Mouse (Mus musculus): ENCODE data around the gene Htr1f. TPM values are rescaled to one million over a fixed set of nuclear protein-coding genes. Genes with fewer than 3 reads are reported as not detected.

Gene Htr1f
- polyA plus RNA-seq, 1 experiment from 2014 or later: 0.06 TPM

DNA sequence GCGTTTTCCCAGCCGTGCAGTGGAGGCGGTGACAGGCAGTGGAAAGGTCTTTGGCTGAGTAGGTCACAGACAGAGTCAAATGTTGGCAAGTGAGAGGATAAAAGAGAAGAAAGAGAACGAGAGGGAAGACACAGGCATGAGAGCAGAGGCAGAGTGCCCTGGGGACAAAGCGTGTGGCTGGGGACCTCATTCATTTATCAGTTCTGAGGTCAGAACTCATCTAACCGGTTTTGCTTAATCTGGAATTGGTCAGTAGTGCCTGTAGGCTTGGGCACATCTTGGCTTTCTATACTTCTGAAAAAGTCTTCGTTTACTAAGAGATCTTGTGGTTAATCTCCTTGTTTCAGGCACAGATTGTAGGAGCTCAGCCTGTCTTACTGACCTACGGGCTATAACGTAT, 182.2 kb downstream of the Htr1f start:
- DNase-seq (ENCODE audit: low spot score) (no peak), ATAC-seq (ENCODE audit: low FRiP score) (no peak)
- H3K27me3 ChIP-seq (ENCODE audit: control insufficient read depth, insufficient read depth, low read length): no peaks in the 10 kb centered on the region
- H3K4me3 ChIP-seq (ENCODE audit: low read depth, low read length): no peak overlapping the region
- H3K27ac ChIP-seq (ENCODE audit: low read depth, low read length): no peak overlapping the region
- no peak overlapping the region for H3K9ac ChIP-seq (ENCODE audit: low read depth, low read length)
- no peaks in the 10 kb centered on the region for H3K4me1 ChIP-seq (replicated peaks; ENCODE audit: control insufficient read depth, insufficient read depth, low read length)
- H3K36me3 ChIP-seq (ENCODE audit: control insufficient read depth, insufficient read depth, low read length): no peaks in the 10 kb centered on the region
- H3K4me2 ChIP-seq (replicated peaks; ENCODE audit: low read depth, low read length): no peak overlapping the region
- H3K9me3 ChIP-seq (ENCODE audit: control insufficient read depth, low read length): no peaks in the 10 kb centered on the region
- WGBS: 51% methylated on average over 9 of the region's 9 CpGs

DNA sequence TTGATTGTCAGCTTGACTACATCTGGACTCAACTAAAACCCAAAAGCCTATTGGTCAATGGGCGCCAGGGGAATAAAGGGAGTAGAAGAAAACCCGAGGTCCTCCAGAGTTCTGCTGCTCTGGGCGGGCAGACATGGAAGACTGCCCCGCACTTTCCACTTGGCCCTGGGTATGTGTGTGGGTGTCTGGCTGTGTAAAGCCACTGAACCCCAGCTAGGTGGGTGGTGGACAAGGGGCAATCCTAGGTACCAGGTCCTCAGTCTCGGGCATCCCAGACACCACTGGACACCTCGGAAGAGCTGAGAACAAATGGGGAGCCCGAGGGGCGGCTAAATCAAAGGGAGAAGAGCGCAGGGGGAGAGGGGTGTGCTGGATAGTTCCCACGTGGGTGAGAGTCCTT, 196.9 kb downstream of the Htr1f start:
- DNase-seq (ENCODE audit: low spot score) (no peak), ATAC-seq (ENCODE audit: low FRiP score) (no peak)
- H3K4me1 ChIP-seq (replicated peaks; ENCODE audit: control insufficient read depth, insufficient read depth, low read length): no peaks in the 10 kb centered on the region
- no peak overlapping the region for H3K4me2 ChIP-seq (replicated peaks; ENCODE audit: low read depth, low read length)
- H3K9ac ChIP-seq (ENCODE audit: low read depth, low read length): no peak overlapping the region
- no peaks in the 10 kb centered on the region for H3K36me3 ChIP-seq (ENCODE audit: control insufficient read depth, insufficient read depth, low read length)
- H3K27ac ChIP-seq (ENCODE audit: low read depth, low read length): no peak overlapping the region
- WGBS: 80% methylated on average over 10 of the region's 10 CpGs
- no peaks in the 10 kb centered on the region for H3K9me3 ChIP-seq (ENCODE audit: control insufficient read depth, low read length)
- H3K4me3 ChIP-seq (ENCODE audit: low read depth, low read length): no peak overlapping the region
- no peaks in the 10 kb centered on the region for H3K27me3 ChIP-seq (ENCODE audit: control insufficient read depth, insufficient read depth, low read length)

DNA sequence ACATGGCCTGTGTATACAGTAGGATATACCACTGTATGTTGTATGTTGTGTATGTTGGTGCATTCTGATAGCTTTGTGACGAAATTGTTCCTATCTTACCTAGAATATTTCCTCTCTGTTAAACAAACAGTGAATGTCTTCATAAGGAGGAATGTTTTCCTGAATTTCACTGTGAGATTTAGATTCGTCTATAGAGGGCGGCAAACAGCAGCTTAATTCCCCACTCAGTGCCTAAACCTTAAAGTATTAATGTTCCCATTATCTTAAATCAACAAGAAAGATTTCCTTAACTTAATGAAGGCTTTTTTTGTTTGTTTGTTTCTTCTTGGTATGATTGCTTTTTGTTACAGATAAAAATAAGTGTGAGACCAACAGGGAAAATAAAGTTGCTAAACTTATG, 198.5 kb downstream of the Htr1f start:
- H3K9me3 ChIP-seq (ENCODE audit: control insufficient read depth, low read length): no peaks in the 10 kb centered on the region
- H3K27ac ChIP-seq (ENCODE audit: low read depth, low read length): no peak overlapping the region
- H3K4me2 ChIP-seq (replicated peaks; ENCODE audit: low read depth, low read length): no peak overlapping the region
- 43% methylated on average over 3 of the region's 3 CpGs for WGBS
- H3K4me1 ChIP-seq (replicated peaks; ENCODE audit: control insufficient read depth, insufficient read depth, low read length): no peaks in the 10 kb centered on the region
- H3K4me3 ChIP-seq (ENCODE audit: low read depth, low read length): no peak overlapping the region
- H3K9ac ChIP-seq (ENCODE audit: low read depth, low read length): no peak overlapping the region
- no peaks in the 10 kb centered on the region for H3K27me3 ChIP-seq (ENCODE audit: control insufficient read depth, insufficient read depth, low read length)
- no peak for DNase-seq (ENCODE audit: low spot score)
- no peak for ATAC-seq (ENCODE audit: low FRiP score)
- H3K36me3 ChIP-seq (ENCODE audit: control insufficient read depth, insufficient read depth, low read length): no peaks in the 10 kb centered on the region

DNA sequence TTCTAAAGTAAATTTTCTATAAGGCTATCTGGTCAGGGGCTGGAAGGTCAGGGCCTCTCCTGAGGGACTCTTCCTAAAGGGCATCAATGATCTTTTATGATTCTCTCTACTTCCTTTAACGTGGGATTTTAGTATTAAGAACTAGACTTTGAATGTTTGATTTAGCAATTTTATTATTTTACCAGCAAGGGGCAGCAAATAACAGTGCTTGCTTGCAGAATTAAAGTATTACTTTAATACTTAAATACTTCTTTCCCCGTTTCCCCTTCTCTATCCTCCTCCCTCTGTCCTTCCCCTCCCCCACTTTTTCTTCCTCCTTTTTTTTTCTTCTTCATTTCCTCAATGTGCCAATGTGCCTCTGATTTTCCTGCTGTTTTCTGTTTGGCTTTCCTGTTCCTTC, 202.3 kb downstream of the Htr1f start:
- 77% methylated on average over 2 of the region's 2 CpGs for WGBS
- Histone ChIP-seq H3K4me3 (ENCODE audit: low read depth, low read length) (no peak overlapping the region), H3K9ac (ENCODE audit: low read depth, low read length) (no peak overlapping the region), H3K9me3 (ENCODE audit: control insufficient read depth, low read length) (no peaks in the 10 kb centered on the region), H3K4me1 (replicated peaks; ENCODE audit: control insufficient read depth, insufficient read depth, low read length) (no peaks in the 10 kb centered on the region), H3K36me3 (ENCODE audit: control insufficient read depth, insufficient read depth, low read length) (no peaks in the 10 kb centered on the region), H3K27me3 (ENCODE audit: control insufficient read depth, insufficient read depth, low read length) (no peaks in the 10 kb centered on the region), H3K27ac (ENCODE audit: low read depth, low read length) (no peak overlapping the region), H3K4me2 (replicated peaks; ENCODE audit: low read depth, low read length) (no peak overlapping the region)
- no peak for DNase-seq (ENCODE audit: low spot score)
- no peak for ATAC-seq (ENCODE audit: low FRiP score)

DNA sequence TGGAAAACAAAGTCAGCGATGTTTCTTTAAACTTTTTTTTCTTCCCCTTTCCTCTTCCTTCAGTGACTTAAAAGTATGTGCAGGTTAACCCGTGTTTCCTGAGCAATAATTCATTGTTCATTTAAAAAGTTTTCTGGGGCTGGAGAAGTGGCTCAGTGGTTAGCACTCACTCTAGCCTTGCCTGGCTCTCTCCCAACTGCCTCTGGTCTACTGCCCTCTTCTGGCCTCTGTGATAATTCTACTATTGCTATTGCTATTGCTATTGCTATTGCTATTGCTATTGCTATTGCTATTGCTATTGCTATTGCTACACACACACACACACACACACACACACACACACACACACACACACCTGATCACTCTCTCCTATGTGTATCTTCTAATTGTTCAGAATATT, 206.6 kb downstream of the Htr1f start:
- Histone ChIP-seq H3K9me3 (ENCODE audit: control insufficient read depth, low read length) (no peaks in the 10 kb centered on the region), H3K27me3 (ENCODE audit: control insufficient read depth, insufficient read depth, low read length) (no peaks in the 10 kb centered on the region), H3K27ac (ENCODE audit: low read depth, low read length) (no peak overlapping the region), H3K4me2 (replicated peaks; ENCODE audit: low read depth, low read length) (no peak overlapping the region), H3K9ac (ENCODE audit: low read depth, low read length) (no peak overlapping the region), H3K4me3 (ENCODE audit: low read depth, low read length) (no peak overlapping the region), H3K4me1 (replicated peaks; ENCODE audit: control insufficient read depth, insufficient read depth, low read length) (no peaks in the 10 kb centered on the region), H3K36me3 (ENCODE audit: control insufficient read depth, insufficient read depth, low read length) (no peaks in the 10 kb centered on the region)
- 79% methylated on average over 2 of the region's 2 CpGs for WGBS
- DNase-seq (ENCODE audit: low spot score) (no peak), ATAC-seq (ENCODE audit: low FRiP score) (no peak)

DNA sequence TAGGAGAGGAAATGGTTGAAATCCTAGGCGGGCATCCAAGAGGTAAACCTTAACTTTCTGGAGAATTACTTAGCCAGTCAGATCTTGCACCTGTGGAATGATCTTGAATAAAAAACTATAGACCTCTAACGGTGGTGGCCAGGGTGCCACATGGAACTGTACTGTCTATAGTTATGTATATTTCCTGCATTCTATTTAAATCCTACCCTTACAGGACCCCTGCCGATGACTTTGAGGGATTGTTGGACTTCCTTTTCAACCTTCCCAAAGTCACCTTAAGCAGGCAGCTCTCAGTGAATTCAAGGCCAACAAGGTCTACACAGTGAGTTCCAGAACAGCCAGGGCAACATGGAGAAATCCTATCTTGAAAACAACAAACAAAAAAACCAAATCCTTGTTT, 216.2 kb downstream of the Htr1f start:
- DNase-seq (ENCODE audit: low spot score) (no peak), ATAC-seq (ENCODE audit: low FRiP score) (no peak)
- Histone ChIP-seq H3K4me2 (replicated peaks; ENCODE audit: low read depth, low read length) (no peak overlapping the region), H3K4me3 (ENCODE audit: low read depth, low read length) (no peak overlapping the region), H3K27me3 (ENCODE audit: control insufficient read depth, insufficient read depth, low read length) (no peaks in the 10 kb centered on the region), H3K27ac (ENCODE audit: low read depth, low read length) (no peak overlapping the region), H3K4me1 (replicated peaks; ENCODE audit: control insufficient read depth, insufficient read depth, low read length) (no peaks in the 10 kb centered on the region), H3K9ac (ENCODE audit: low read depth, low read length) (no peak overlapping the region), H3K36me3 (ENCODE audit: control insufficient read depth, insufficient read depth, low read length) (no peaks in the 10 kb centered on the region), H3K9me3 (ENCODE audit: control insufficient read depth, low read length) (no peaks in the 10 kb centered on the region)
- 88% methylated on average over 3 of the region's 3 CpGs for WGBS

DNA sequence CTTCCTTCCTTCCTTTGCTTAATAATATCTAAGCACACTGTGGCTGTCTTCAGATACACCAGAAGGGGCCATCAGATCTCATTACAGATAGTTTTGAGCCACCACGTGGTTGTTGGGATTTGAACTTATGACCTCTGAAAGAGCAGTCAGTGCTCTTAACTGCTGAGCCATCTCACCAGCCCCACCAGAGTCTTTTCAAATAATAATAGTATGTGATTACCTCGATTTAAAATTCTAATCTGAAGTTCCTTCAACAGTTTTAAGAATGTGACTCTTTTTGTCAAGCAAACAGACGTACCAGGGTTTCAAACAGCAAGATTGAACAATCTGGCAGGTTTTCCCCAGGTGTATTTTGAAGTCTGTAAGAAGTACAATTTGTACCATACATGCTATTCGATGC, 220.1 kb downstream of the Htr1f start:
- H3K4me2 ChIP-seq (replicated peaks; ENCODE audit: low read depth, low read length): no peak overlapping the region
- H3K9me3 ChIP-seq (ENCODE audit: control insufficient read depth, low read length): no peaks in the 10 kb centered on the region
- no peak for DNase-seq (ENCODE audit: low spot score)
- no peaks in the 10 kb centered on the region for H3K27me3 ChIP-seq (ENCODE audit: control insufficient read depth, insufficient read depth, low read length)
- no peak for ATAC-seq (ENCODE audit: low FRiP score)
- H3K36me3 ChIP-seq (ENCODE audit: control insufficient read depth, insufficient read depth, low read length): no peaks in the 10 kb centered on the region
- 42% methylated on average over 4 of the region's 4 CpGs for WGBS
- no peak overlapping the region for H3K27ac ChIP-seq (ENCODE audit: low read depth, low read length)
- no peaks in the 10 kb centered on the region for H3K4me1 ChIP-seq (replicated peaks; ENCODE audit: control insufficient read depth, insufficient read depth, low read length)
- H3K4me3 ChIP-seq (ENCODE audit: low read depth, low read length): no peak overlapping the region
- H3K9ac ChIP-seq (ENCODE audit: low read depth, low read length): no peak overlapping the region

DNA sequence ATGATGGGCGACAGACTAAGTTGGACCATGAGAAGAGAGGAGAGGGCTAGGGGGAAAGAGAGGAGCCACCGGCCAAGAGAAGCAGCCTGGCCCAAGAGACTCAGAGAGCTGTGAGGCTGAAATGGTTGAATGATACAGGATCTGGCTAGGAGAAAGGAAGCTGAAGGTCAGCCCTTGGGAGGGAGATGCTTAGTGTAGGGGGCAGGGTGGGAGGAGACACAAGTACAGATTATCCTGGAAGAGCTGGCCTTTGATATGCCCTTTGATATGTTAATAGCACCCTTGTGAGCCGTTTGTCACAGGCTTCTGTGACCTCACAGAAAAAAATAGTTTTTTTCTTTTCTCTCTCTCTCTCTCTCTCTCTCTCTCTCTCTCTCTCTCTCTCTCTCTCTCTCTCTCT, 220.5 kb downstream of the Htr1f start:
- no peaks in the 10 kb centered on the region for H3K36me3 ChIP-seq (ENCODE audit: control insufficient read depth, insufficient read depth, low read length)
- no peak overlapping the region for H3K4me3 ChIP-seq (ENCODE audit: low read depth, low read length)
- H3K27ac ChIP-seq (ENCODE audit: low read depth, low read length): no peak overlapping the region
- ATAC-seq (ENCODE audit: low FRiP score): peak; percentile 49; the same call in 1 of the 2 replicates
- no peak overlapping the region for H3K9ac ChIP-seq (ENCODE audit: low read depth, low read length)
- no peaks in the 10 kb centered on the region for H3K4me1 ChIP-seq (replicated peaks; ENCODE audit: control insufficient read depth, insufficient read depth, low read length)
- H3K9me3 ChIP-seq (ENCODE audit: control insufficient read depth, low read length): no peaks in the 10 kb centered on the region
- DNase-seq (ENCODE audit: low spot score): no peak
- WGBS: 22% methylated on average over 3 of the region's 3 CpGs
- H3K27me3 ChIP-seq (ENCODE audit: control insufficient read depth, insufficient read depth, low read length): no peaks in the 10 kb centered on the region
- H3K4me2 ChIP-seq (replicated peaks; ENCODE audit: low read depth, low read length): no peak overlapping the region

DNA sequence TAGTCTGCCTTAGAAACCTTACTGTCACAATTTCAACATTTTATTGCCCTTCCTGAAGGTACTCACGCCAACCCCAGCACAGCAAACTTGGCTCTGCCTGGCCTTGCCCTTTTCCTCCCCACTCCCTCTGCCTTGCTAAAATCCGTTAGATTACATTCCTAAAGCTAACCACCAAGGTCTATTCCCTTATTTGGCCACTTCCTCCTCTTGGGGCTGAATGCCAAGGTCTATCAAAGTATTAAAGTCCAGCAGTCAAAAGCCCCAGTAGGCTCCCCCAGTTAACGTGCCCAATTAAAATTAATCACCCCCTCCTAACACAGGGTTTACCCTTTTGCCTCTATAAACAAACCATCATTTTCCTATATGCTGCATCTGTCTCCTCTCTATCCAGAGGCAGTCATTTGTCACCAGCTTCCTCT, 221.2 kb downstream of the Htr1f start:
- WGBS: 53% methylated on average over 3 of the region's 3 CpGs
- H3K4me3 ChIP-seq (ENCODE audit: low read depth, low read length): no peak overlapping the region
- ATAC-seq (ENCODE audit: low FRiP score) (no peak), DNase-seq (ENCODE audit: low spot score) (no peak)
- H3K9me3 ChIP-seq (ENCODE audit: control insufficient read depth, low read length): no peaks in the 10 kb centered on the region
- no peak overlapping the region for H3K9ac ChIP-seq (ENCODE audit: low read depth, low read length)
- no peak overlapping the region for H3K4me2 ChIP-seq (replicated peaks; ENCODE audit: low read depth, low read length)
- no peak overlapping the region for H3K27ac ChIP-seq (ENCODE audit: low read depth, low read length)
- no peaks in the 10 kb centered on the region for H3K4me1 ChIP-seq (replicated peaks; ENCODE audit: control insufficient read depth, insufficient read depth, low read length)
- no peaks in the 10 kb centered on the region for H3K36me3 ChIP-seq (ENCODE audit: control insufficient read depth, insufficient read depth, low read length)
- no peaks in the 10 kb centered on the region for H3K27me3 ChIP-seq (ENCODE audit: control insufficient read depth, insufficient read depth, low read length)
